Mouse (Mus musculus) liver, embryonic 12.5 days (tissue): ENCODE results near the gene Tmem216. TPM values are rescaled to one million over a fixed set of nuclear protein-coding genes. Genes with fewer than 3 reads are reported as not detected.
"Not testable (repeated sequence)": the region's sequence is repeated elsewhere in the genome, so short reads cannot be mapped to it uniquely, and the experiment has no call there.

ENCODE experiments used
- ATAC-seq: fragments of 200-750 bp; cut with Nextera tagmentation; 2 replicates; pipeline ENCODE4 v1.8.0; 2017; ENCODE audit warnings: moderate number of reproducible peaks, mild to moderate bottlenecking, moderate library complexity
- H3K27ac ChIP-seq: fragments of 300-500 bp; sonication (generic); 2 replicates; pipeline ENCODE4 v1.5.1; 2016; ENCODE audit warnings: mild to moderate bottlenecking
- H3K27me3 ChIP-seq: fragments of 300-500 bp; sonication (generic); replicated peaks from 2 replicates; pipeline ENCODE4 v1.6.1; 2016; ENCODE audit warnings: mild to moderate bottlenecking, moderate library complexity
- H3K36me3 ChIP-seq: fragments of 300-500 bp; sonication (generic); 2 replicates; pipeline ENCODE4 v1.6.1; 2016; ENCODE audit warnings: mild to moderate bottlenecking, moderate library complexity
- H3K4me1 ChIP-seq: fragments of 300-500 bp; sonication (generic); 2 replicates; pipeline ENCODE4 v1.6.1; 2016
- H3K4me2 ChIP-seq: fragments of 300-500 bp; sonication (generic); 2 replicates; pipeline ENCODE4 v1.6.1; 2016; ENCODE audit warnings: mild to moderate bottlenecking, moderate library complexity
- H3K4me3 ChIP-seq: fragments of 300-500 bp; sonication (generic); 2 replicates; pipeline ENCODE4 v1.5.1; 2016; ENCODE audit warnings: mild to moderate bottlenecking, moderate library complexity
- H3K9ac ChIP-seq: fragments of 300-500 bp; sonication (generic); 2 replicates; pipeline ENCODE4 v1.6.1; 2016; ENCODE audit warnings: mild to moderate bottlenecking, moderate library complexity
- H3K9me3 ChIP-seq: fragments of 300-500 bp; sonication (generic); replicated peaks from 2 replicates; pipeline ENCODE4 v1.6.1; 2016; ENCODE audit warnings: mild to moderate bottlenecking, moderate library complexity
- WGBS: fragments of 180-500 bp; shearing (Covaris S2); methylation state at CpG from one replicate; pipeline ENCODE4 v1.1.7; 2016; ENCODE audit not compliant: insufficient replicate concordance; 5-methylcytosine and 5-hydroxymethylcytosine counted together
- polyA plus RNA-seq: library from polyadenylated mRNA; unstranded; fragments of >200 nt; fragmentation: Nextera tagmentation; extraction: Ambion mirVana; gene quantifications from 2 replicates; pipeline ENCODE4 v1.2.1, GENCODE M21; 2016

Tmem216 gene
- polyA plus RNA-seq, 1 experiment from 2014 or later, result 18.2 TPM

- Histone ChIP-seq H3K27me3 (no peaks in the 10 kb centered on the region), H3K4me1 (peaks cover 15% of the 10 kb centered on the region), H3K27ac (peak overlapping the region; percentile 31), H3K4me3 (no peak overlapping the region), H3K4me2 (no peak overlapping the region), H3K36me3 (no peaks in the 10 kb centered on the region), H3K9me3 (no peaks in the 10 kb centered on the region), H3K9ac (no peak overlapping the region)
- ATAC-seq, result no peak
- WGBS, result 61% methylated on average over 5 of the region's 5 CpGs
These were observed 6.3 kb upstream of the Tmem216 start for GRCm38 (mm10) chr19:10562351-10562750.

GRCm38 (mm10) chr19:10561558-10562314 is 5.7 kb upstream of the Tmem216 start:
- no peak overlapping the region for H3K4me3 ChIP-seq
- 43% methylated on average over 6 of the region's 6 CpGs for WGBS
- no peaks in the 10 kb centered on the region for H3K27me3 ChIP-seq
- H3K9me3 ChIP-seq, result no peaks in the 10 kb centered on the region
- H3K36me3 ChIP-seq, result no peaks in the 10 kb centered on the region
- no peak overlapping the region for H3K9ac ChIP-seq
- no peak; the same call in 1 of the 2 replicates for ATAC-seq
- H3K4me1 ChIP-seq, result peaks cover 18% of the 10 kb centered on the region
- H3K4me2 ChIP-seq, result no peak overlapping the region
- peak overlapping the region; percentile 54 for H3K27ac ChIP-seq

- Histone ChIP-seq H3K27ac (no peak overlapping the region), H3K4me2 (no peak overlapping the region), H3K4me1 (peaks cover 26% of the 10 kb centered on the region), H3K9ac (no peak overlapping the region), H3K9me3 (no peaks in the 10 kb centered on the region), H3K36me3 (no peaks in the 10 kb centered on the region), H3K27me3 (no peaks in the 10 kb centered on the region), H3K4me3 (no peak overlapping the region)
- 37% methylated on average over 5 of the region's 5 CpGs for WGBS
- no peak for ATAC-seq
These were observed 4.1 kb upstream of the Tmem216 start for GRCm38 (mm10) chr19:10560108-10560507.

- 73% methylated on average over 4 of the region's 4 CpGs for WGBS
These were observed 1.9 kb upstream of the Tmem216 start for GRCm38 (mm10) chr19:10557837-10558375.

GRCm38 (mm10) chr19:10557430-10557829 is 1.4 kb upstream of the Tmem216 start:
- Histone ChIP-seq H3K4me1 (peaks cover 36% of the 10 kb centered on the region), H3K36me3 (peaks cover 3% of the 10 kb centered on the region), H3K27ac (no peak overlapping the region), H3K27me3 (no peaks in the 10 kb centered on the region), H3K4me3 (no peak overlapping the region), H3K4me2 (no peak overlapping the region), H3K9ac (no peak overlapping the region), H3K9me3 (no peaks in the 10 kb centered on the region)
- ATAC-seq, result no peak
- WGBS, result 71% methylated on average over 2 of the region's 2 CpGs

More at GRCm38 (mm10) chr19:10557837-10558375, 1.9 kb upstream of the Tmem216 start:
- H3K27me3 ChIP-seq, H3K27ac ChIP-seq, H3K4me3 ChIP-seq, H3K36me3 ChIP-seq, H3K9me3 ChIP-seq, H3K4me2 ChIP-seq, H3K9ac ChIP-seq, ATAC-seq: not testable (repeated sequence)
- peaks cover 36% of the 10 kb centered on the region for H3K4me1 ChIP-seq

GRCm38 (mm10) chr19:10557001-10557400 is 963 bp upstream of the Tmem216 start:
- Histone ChIP-seq H3K27ac (peak overlapping the region; percentile 81; the same call in 1 of the 2 replicates), H3K9ac (no peak overlapping the region), H3K36me3 (peaks cover 7% of the 10 kb centered on the region), H3K4me1 (peaks cover 32% of the 10 kb centered on the region), H3K27me3 (no peaks in the 10 kb centered on the region), H3K9me3 (no peaks in the 10 kb centered on the region), H3K4me3 (no peak overlapping the region), H3K4me2 (no peak overlapping the region)
- WGBS, result 53% methylated on average over 2 of the region's 2 CpGs
- ATAC-seq, result no peak

GRCm38 (mm10) chr19:10539454-10539853 is 16.6 kb downstream of the Tmem216 start:
- H3K27me3 ChIP-seq, result no peaks in the 10 kb centered on the region
- peaks cover 95% of the 10 kb centered on the region for H3K36me3 ChIP-seq
- WGBS, result 29% methylated on average over 5 of the region's 5 CpGs
- H3K4me3 ChIP-seq, result no peak overlapping the region
- no peak overlapping the region for H3K9ac ChIP-seq
- H3K4me2 ChIP-seq, result peak overlapping the region; percentile 32; the same call in 1 of the 2 replicates
- H3K4me1 ChIP-seq, result peaks cover 9% of the 10 kb centered on the region
- ATAC-seq, result peak; percentile 91
- peak overlapping the region; percentile 53 for H3K27ac ChIP-seq
- no peaks in the 10 kb centered on the region for H3K9me3 ChIP-seq

GRCm38 (mm10) chr19:10530082-10530481 is 26.0 kb downstream of the Tmem216 start:
- Histone ChIP-seq H3K4me2 (no peak overlapping the region), H3K9me3 (no peaks in the 10 kb centered on the region), H3K9ac (no peak overlapping the region), H3K27me3 (no peaks in the 10 kb centered on the region), H3K4me3 (no peak overlapping the region), H3K4me1 (peaks cover 22% of the 10 kb centered on the region), H3K36me3 (peaks cover 80% of the 10 kb centered on the region), H3K27ac (no peak overlapping the region)
- 88% methylated on average over 1 of the region's 1 CpGs for whole genome bisulfite sequencing
- no peak for ATAC-seq

GRCm38 (mm10) chr19:10525910-10526309 is 30.1 kb downstream of the Tmem216 start, which contains the start of gene Sdhaf2:
Gene Sdhaf2, minus strand, starts transcription at chr19:10526142.
- no peak for ATAC-seq
- Histone ChIP-seq H3K4me1 (peaks cover 54% of the 10 kb centered on the region), H3K36me3 (peaks cover 38% of the 10 kb centered on the region), H3K27ac (peak within 1 kb of the TSS; percentile 99), H3K4me2 (peak within 1 kb of the TSS; percentile 81), H3K27me3 (no peaks in the 10 kb centered on the region), H3K9me3 (no peaks in the 10 kb centered on the region), H3K4me3 (peak within 1 kb of the TSS; percentile 77), H3K9ac (peak within 1 kb of the TSS; percentile 95)
- 2% methylated on average over 11 of the region's 11 CpGs for WGBS

GRCm38 (mm10) chr19:10525106-10525901 is 30.7 kb downstream of the Tmem216 start, which contains the start of gene Cpsf7:
Gene Cpsf7, plus strand, starts transcription at chr19:10525266.
- peak; percentile 90 for ATAC-seq
- peak within 1 kb of the TSS; percentile 99 for H3K27ac ChIP-seq
- peaks cover 32% of the 10 kb centered on the region for H3K36me3 ChIP-seq
- peaks cover 60% of the 10 kb centered on the region for H3K4me1 ChIP-seq
- peak within 1 kb of the TSS; percentile 81 for H3K4me2 ChIP-seq
- peak within 1 kb of the TSS; percentile 95 for H3K9ac ChIP-seq
- H3K27me3 ChIP-seq, result no peaks in the 10 kb centered on the region
- no peaks in the 10 kb centered on the region for H3K9me3 ChIP-seq
- H3K4me3 ChIP-seq, result peak within 1 kb of the TSS; percentile 77
- 1% methylated on average over 75 of the region's 93 CpGs for WGBS

GRCm38 (mm10) chr19:10524784-10525105 is 31.3 kb downstream of the Tmem216 start:
- Histone ChIP-seq H3K9ac (peak overlapping the region; percentile 95), H3K36me3 (peaks cover 27% of the 10 kb centered on the region), H3K27ac (peak overlapping the region; percentile 99), H3K9me3 (no peaks in the 10 kb centered on the region), H3K4me3 (peak overlapping the region; percentile 77), H3K4me2 (peak overlapping the region; percentile 81), H3K4me1 (peaks cover 62% of the 10 kb centered on the region), H3K27me3 (no peaks in the 10 kb centered on the region)
- under 1% methylated on average over 19 of the region's 19 CpGs for WGBS
- ATAC-seq, result no peak
